18 mouse cellular contexts compared by ENCODE assay signal in the genomic region with DNA sequence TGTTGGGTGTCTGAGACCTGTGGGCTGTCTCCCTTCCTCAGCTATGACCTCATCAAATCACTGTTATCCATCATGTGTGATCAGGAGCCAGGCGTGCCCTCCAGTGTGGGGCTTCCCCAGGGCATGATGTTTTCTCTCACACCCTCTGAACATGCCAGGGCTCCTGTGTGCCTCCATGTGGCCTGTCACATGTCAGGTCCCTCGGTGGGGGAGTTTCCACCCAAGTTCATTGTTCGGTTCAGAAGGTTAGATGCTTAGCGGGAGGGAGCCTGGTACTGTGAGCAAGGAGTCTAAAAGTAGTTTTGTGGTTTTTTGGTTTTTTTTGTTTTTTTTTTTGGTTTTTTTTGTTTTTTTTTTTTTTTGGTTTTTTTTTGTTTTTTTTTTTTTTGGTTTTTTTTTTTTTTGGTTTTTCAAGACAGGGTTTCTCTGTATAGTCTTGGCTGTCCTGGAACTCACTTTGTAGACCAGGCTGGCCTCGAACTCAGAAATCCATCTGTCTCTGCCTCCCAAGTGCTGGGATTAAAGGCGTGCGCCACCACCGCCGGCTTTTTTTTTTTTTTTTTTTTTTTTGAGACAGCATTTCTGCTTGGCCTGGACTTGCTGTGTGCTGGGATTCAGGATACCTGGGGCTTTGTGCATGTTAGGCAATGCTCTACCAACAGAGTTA.
DNase-seq lines count a peak whose midpoint lies in the region; ATAC-seq lines count a peak whose summit lies in the region.
"Had no signal": no experiment of that assay in that cellular context is flagged by ENCODE, and none has a peak within 500 bp of the region (broad histone marks: within the 10 kb centered on the region; RNA-seq: fewer than 3 reads in every experiment).

No protein-coding gene starts in this region.

- H3K4me2 ChIP-seq in heart, embryonic 14.5 days (ENCODE audit: low read length) = no peak overlapping the region
- H3K4me2 ChIP-seq in neural tube, embryonic 13.5 days = no peak overlapping the region
- H3K4me2 ChIP-seq: kidney, embryonic 15.5 days; midbrain, embryonic 13.5 days had no signal

- H3K27ac ChIP-seq in heart, embryonic 14.5 days (replicated peaks in 1 of 2; ENCODE audit: control insufficient read depth in 1 of 2, insufficient read depth in 1 of 2, low read depth in 2 of 2, low read length in 2 of 2) = 0 out of 4 replicates have a peak overlapping the region, but pooled peaks have one; percentile 9 to 31
- peak overlapping the region; percentile 18; the same call in 1 of the 2 replicates for H3K27ac ChIP-seq in neural tube, embryonic 13.5 days (replicated peaks)
- H3K27ac ChIP-seq: gastrocnemius, adult 2 months; heart, adult 2 months; kidney, embryonic 15.5 days; left cerebral cortex, adult 2 months; midbrain, embryonic 13.5 days had no signal

- no peak for DNase-seq in heart, postnatal 36 days
- DNase-seq in neural tube, embryonic 10.5 days (ENCODE audit: extremely low spot score, low spot score) = no peak
- DNase-seq in MN1 (ENCODE audit: low spot score) = peak; percentile 59
- no peak for DNase-seq in left cerebral cortex, adult 11 months (ENCODE audit: low spot score)
- no peak for DNase-seq in ovary, adult 18-20 months (ENCODE audit: low spot score)
- DNase-seq: cerebellum, adult 9-10 months; gastrocnemius, adult 2 months; heart, adult 2 months; right cerebral cortex, postnatal 25 days had no signal

- peaks cover 53 to 64% of the 10 kb centered on the region in 2 experiments for H3K4me1 ChIP-seq in heart, embryonic 14.5 days (ENCODE audit: control insufficient read depth in 2 of 2, insufficient read depth in 2 of 2, low read length in 2 of 2)
- H3K4me1 ChIP-seq in neural tube, embryonic 13.5 days (replicated peaks) = peaks cover 81% of the 10 kb centered on the region

- H3K9ac ChIP-seq in heart, embryonic 14.5 days (ENCODE audit: low read length) = no peak overlapping the region
- H3K9ac ChIP-seq in neural tube, embryonic 13.5 days = no peak overlapping the region
- H3K9ac ChIP-seq: kidney, embryonic 15.5 days; midbrain, embryonic 13.5 days had no signal

- H3K36me3 ChIP-seq in heart, embryonic 14.5 days (ENCODE audit: control insufficient read depth, insufficient read depth, low read length) = no peaks in the 10 kb centered on the region
- no peaks in the 10 kb centered on the region for H3K36me3 ChIP-seq in neural tube, embryonic 13.5 days
- H3K36me3 ChIP-seq: hindbrain, embryonic 10.5 days; kidney, embryonic 15.5 days; midbrain, embryonic 13.5 days had no signal

- 91% methylated on average over 9 of the region's 9 CpGs for WGBS in heart, embryonic 14.5 days
- 75% methylated on average over 5 of the region's 9 CpGs for WGBS in neural tube, embryonic 13.5 days

- no peaks in the 10 kb centered on the region for H3K9me3 ChIP-seq in heart, embryonic 14.5 days (ENCODE audit: control insufficient read depth, low read length)
- no peaks in the 10 kb centered on the region for H3K9me3 ChIP-seq in neural tube, embryonic 13.5 days
- H3K9me3 ChIP-seq: hindbrain, embryonic 10.5 days; kidney, embryonic 15.5 days; midbrain, embryonic 13.5 days had no signal

- H3K27me3 ChIP-seq in heart, embryonic 14.5 days (ENCODE audit: control insufficient read depth, insufficient read depth, low read length) = no peaks in the 10 kb centered on the region
- H3K27me3 ChIP-seq in neural tube, embryonic 13.5 days = no peaks in the 10 kb centered on the region

- H3K4me3 ChIP-seq in heart, embryonic 14.5 days (ENCODE audit: control insufficient read depth in 1 of 2, insufficient read depth in 1 of 2, low read depth in 1 of 2, low read length in 2 of 2) = no peak overlapping the region
- no peak overlapping the region for H3K4me3 ChIP-seq in neural tube, embryonic 13.5 days
- H3K4me3 ChIP-seq: gastrocnemius, adult 2 months; heart, adult 2 months; hindbrain, embryonic 10.5 days; kidney, embryonic 15.5 days; left cerebral cortex, adult 2 months; midbrain, embryonic 13.5 days had no signal

- intact Hi-C loops in heart, postnatal 36 days (cut with DNase I) = no loop called here

- no peak for ATAC-seq in heart, embryonic 14.5 days (ENCODE audit: insufficient number of reproducible peaks, insufficient read depth, low FRiP score, low read depth)
- no peak for ATAC-seq in neural tube, embryonic 13.5 days (ENCODE audit: low read depth)
- peak; percentile 34; the same call in 1 of the 2 replicates for ATAC-seq in neutrophil, adult 5-6 weeks (ENCODE audit: extremely low read depth, insufficient number of reproducible peaks, low FRiP score, poor library complexity, severe bottlenecking)
- ATAC-seq: forebrain, embryonic 16.5 days; inflammation-experienced regulatory T-cells, adult 6 months; midbrain, embryonic 13.5 days had no signal
